14 mouse cellular contexts compared by ENCODE assay signal in the genomic region with DNA sequence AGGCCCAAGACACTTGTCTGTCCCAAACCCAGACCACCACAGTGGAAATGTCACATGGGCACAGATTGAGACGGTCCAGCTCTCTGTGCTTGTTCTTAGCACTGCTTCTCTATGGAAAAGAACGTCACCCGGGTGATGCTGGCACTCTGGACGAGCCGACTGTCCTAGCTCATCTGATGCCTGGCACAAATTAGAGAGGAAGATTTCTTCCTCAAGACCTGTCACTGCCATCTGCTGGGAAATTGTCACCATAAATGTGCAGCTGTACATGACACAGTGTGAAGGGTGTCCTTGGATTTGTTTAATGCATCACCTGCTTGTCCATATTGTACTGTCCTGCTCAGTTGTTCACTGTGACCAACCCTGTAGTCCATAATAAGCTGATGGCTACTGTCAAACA.
"Had no signal": no experiment of that assay in that cellular context is flagged by ENCODE, and none has a peak within 500 bp of the region (broad histone marks: within the 10 kb centered on the region; RNA-seq: fewer than 3 reads in every experiment).

No protein-coding gene starts in this region.

- DNase-seq: kidney, postnatal 25 days; lung, adult 2 months; lung, postnatal 36 days; retina, postnatal 1 day; right cerebral cortex, postnatal 4 days; spleen, adult 18-20 months; thymus, adult 18-20 months; thymus, postnatal 14 days had no signal

- H3K4me3 ChIP-seq: limb, embryonic 10.5 days; liver, embryonic 15.5 days; midbrain, embryonic 13.5 days; neural tube, embryonic 12.5 days had no signal

- ATAC-seq: lung, postnatal 0 days; midbrain, embryonic 13.5 days had no signal

- H3K27me3 ChIP-seq: liver, embryonic 15.5 days; neural tube, embryonic 12.5 days had no signal

- H3K36me3 ChIP-seq: limb, embryonic 10.5 days; liver, embryonic 15.5 days; midbrain, embryonic 13.5 days; neural tube, embryonic 12.5 days had no signal

- H3K27ac ChIP-seq: limb, embryonic 10.5 days; liver, embryonic 15.5 days; midbrain, embryonic 13.5 days; neural tube, embryonic 12.5 days had no signal

- H3K4me1 ChIP-seq: limb, embryonic 10.5 days; liver, embryonic 15.5 days had no signal

- H3K4me2 ChIP-seq: liver, embryonic 11.5 days; liver, embryonic 15.5 days; midbrain, embryonic 13.5 days; neural tube, embryonic 12.5 days had no signal

- H3K9me3 ChIP-seq: limb, embryonic 10.5 days; liver, embryonic 15.5 days; midbrain, embryonic 13.5 days had no signal

- H3K9ac ChIP-seq: liver, embryonic 15.5 days; midbrain, embryonic 13.5 days; neural tube, embryonic 12.5 days had no signal
